Mouse (Mus musculus) intestine, embryonic 15.5 days (tissue): ENCODE measurements around the gene Pdlim4. TPM values are rescaled to one million over a fixed set of nuclear protein-coding genes. Genes with fewer than 3 reads are reported as not detected.
A peak's percentile ranks its signal among the peaks of the same experiment; 100 is the strongest.

Source experiments
- ATAC-seq: fragments of 200-750 bp; cut with Nextera tagmentation; 2 replicates; pipeline ENCODE4 v1.8.0; 2017; ENCODE audit warnings: moderate TSS enrichment, moderate library complexity
- H3K27ac ChIP-seq: fragments of 300-500 bp; sonication (generic); 2 replicates; pipeline ENCODE4 v1.5.1; 2015; ENCODE audit warnings: mild to moderate bottlenecking, inconsistent platforms
- H3K27me3 ChIP-seq: fragments of 300-500 bp; sonication (generic); replicated peaks from 2 replicates; pipeline ENCODE4 v1.6.1; 2015; ENCODE audit warnings: inconsistent platforms
- H3K36me3 ChIP-seq: fragments of 300-500 bp; sonication (generic); 2 replicates; pipeline ENCODE4 v1.6.1; 2015; ENCODE audit warnings: inconsistent platforms
- H3K4me1 ChIP-seq: fragments of 300-500 bp; sonication (generic); replicated peaks from 2 replicates; pipeline ENCODE4 v1.6.1; 2015; ENCODE audit warnings: inconsistent platforms
- H3K4me2 ChIP-seq: fragments of 300-500 bp; sonication (generic); replicated peaks from 2 replicates; pipeline ENCODE4 v1.6.1; 2015; ENCODE audit warnings: mild to moderate bottlenecking, inconsistent platforms
- H3K4me3 ChIP-seq: fragments of 300-500 bp; sonication (generic); replicated peaks from 2 replicates; pipeline ENCODE4 v1.5.1; 2015; ENCODE audit warnings: inconsistent platforms
- H3K9ac ChIP-seq: fragments of 300-500 bp; sonication (generic); 2 replicates; pipeline ENCODE4 v1.6.1; 2015; ENCODE audit warnings: inconsistent platforms
- H3K9me3 ChIP-seq: fragments of 300-500 bp; sonication (generic); 2 replicates; pipeline ENCODE4 v1.6.1; 2016; ENCODE audit warnings: inconsistent platforms
- WGBS: fragments of 180-500 bp; shearing (Covaris S2); methylation state at CpG from one replicate; pipeline ENCODE4 v1.1.7; 2015; 5-methylcytosine and 5-hydroxymethylcytosine counted together
- polyA plus RNA-seq: library from polyadenylated mRNA; unstranded; fragments of >200 nt; fragmentation: Nextera tagmentation; extraction: Ambion mirVana; gene quantifications from 2 replicates; pipeline ENCODE4 v1.2.1, GENCODE M21; 2015

Gene Pdlim4
- polyA plus RNA-seq, 1 experiment from 2014 or later: 42.1 TPM

DNA sequence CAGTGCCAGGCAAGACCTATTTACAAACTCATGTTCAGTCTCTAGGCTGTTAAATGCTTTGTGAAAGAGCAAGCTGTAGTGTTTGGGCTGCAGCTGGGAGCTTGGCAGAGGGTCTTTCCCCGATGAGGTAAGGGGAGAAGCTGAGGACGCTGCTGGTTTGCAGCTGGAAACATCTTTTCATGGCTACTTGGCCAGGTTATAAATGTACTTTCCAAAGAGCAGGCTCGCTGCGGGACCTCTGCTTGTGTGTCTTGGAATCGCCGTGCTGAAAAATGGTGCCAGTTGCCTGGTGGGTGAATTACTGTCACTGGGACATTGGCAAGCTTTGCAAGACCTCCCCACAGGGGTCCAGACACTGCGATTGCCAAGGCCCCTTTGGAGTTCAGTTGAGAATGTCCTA, 38.4 kb upstream of the Pdlim4 start:
- H3K4me3 ChIP-seq: no peak overlapping the region
- no peak overlapping the region for H3K9ac ChIP-seq
- no peak overlapping the region for H3K4me2 ChIP-seq
- no peaks in the 10 kb centered on the region for H3K36me3 ChIP-seq
- no peak for ATAC-seq
- peaks cover 7% of the 10 kb centered on the region for H3K4me1 ChIP-seq
- WGBS: 88% methylated on average over 7 of the region's 7 CpGs
- H3K27me3 ChIP-seq: no peaks in the 10 kb centered on the region
- H3K9me3 ChIP-seq: no peaks in the 10 kb centered on the region
- no peak overlapping the region for H3K27ac ChIP-seq

GRCm38 (mm10) chr11:54106676-54107075, 37.9 kb upstream of the Pdlim4 start:
- no peaks in the 10 kb centered on the region for H3K27me3 ChIP-seq
- H3K9ac ChIP-seq: no peak overlapping the region
- H3K4me1 ChIP-seq: 0 out of 2 replicates have a peak, but pooled peaks cover 8% of the 10 kb centered on the region
- H3K9me3 ChIP-seq: no peaks in the 10 kb centered on the region
- H3K4me3 ChIP-seq: no peak overlapping the region
- no peaks in the 10 kb centered on the region for H3K36me3 ChIP-seq
- no peak for ATAC-seq
- H3K4me2 ChIP-seq: no peak overlapping the region
- no peak overlapping the region for H3K27ac ChIP-seq
- WGBS: 89% methylated on average over 3 of the region's 3 CpGs

DNA sequence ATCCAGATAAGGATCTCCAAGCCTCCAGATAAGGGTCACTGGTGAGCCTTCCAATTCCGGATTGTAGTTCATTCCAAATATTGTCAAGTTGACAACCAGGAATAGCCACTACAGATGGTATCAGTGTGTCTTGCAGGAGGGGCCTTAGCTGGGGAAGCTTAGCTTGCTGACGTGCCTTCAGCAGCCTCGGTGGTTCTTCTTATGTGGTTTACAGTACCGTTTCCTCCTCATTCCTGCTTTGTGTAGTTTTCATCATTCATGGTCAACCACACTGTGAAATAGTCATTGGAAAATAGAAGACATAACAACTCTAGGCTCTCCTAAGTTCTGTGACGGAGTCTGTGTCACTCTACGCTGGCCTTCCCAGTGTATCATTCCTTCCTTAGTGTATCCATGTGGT, 36.2 kb upstream of the Pdlim4 start:
- Histone ChIP-seq H3K9ac (no peak overlapping the region), H3K36me3 (no peaks in the 10 kb centered on the region), H3K27me3 (no peaks in the 10 kb centered on the region), H3K4me1 (peaks cover 12% of the 10 kb centered on the region; the same call in 1 of the 2 replicates), H3K4me2 (no peak overlapping the region), H3K4me3 (no peak overlapping the region), H3K27ac (no peak overlapping the region), H3K9me3 (no peaks in the 10 kb centered on the region)
- WGBS: 85% methylated on average over 6 of the region's 6 CpGs
- ATAC-seq: no peak

GRCm38 (mm10) chr11:54102706-54103449, 34.1 kb upstream of the Pdlim4 start:
- H3K4me1 ChIP-seq: peaks cover 12% of the 10 kb centered on the region; the same call in 1 of the 2 replicates

GRCm38 (mm10) chr11:54101701-54102100, 32.9 kb upstream of the Pdlim4 start:
- H3K4me1 ChIP-seq: peaks cover 12% of the 10 kb centered on the region; the same call in 1 of the 2 replicates
- peak overlapping the region; percentile 73; the same call in 1 of the 2 replicates for H3K9ac ChIP-seq
- 70% methylated on average over 9 of the region's 9 CpGs for WGBS
- no peaks in the 10 kb centered on the region for H3K36me3 ChIP-seq
- H3K4me3 ChIP-seq: peak overlapping the region; percentile 74
- peak overlapping the region; percentile 93 for H3K4me2 ChIP-seq
- ATAC-seq: no peak; the same call in 1 of the 2 replicates
- no peaks in the 10 kb centered on the region for H3K9me3 ChIP-seq
- H3K27me3 ChIP-seq: no peaks in the 10 kb centered on the region
- no peak overlapping the region for H3K27ac ChIP-seq

More at GRCm38 (mm10) chr11:54102706-54103449, 34.1 kb upstream of the Pdlim4 start:
- no peak overlapping the region for H3K9ac ChIP-seq
- WGBS: 64% methylated on average over 10 of the region's 10 CpGs
- no peaks in the 10 kb centered on the region for H3K9me3 ChIP-seq
- no peak overlapping the region for H3K27ac ChIP-seq
- no peaks in the 10 kb centered on the region for H3K36me3 ChIP-seq
- H3K27me3 ChIP-seq: no peaks in the 10 kb centered on the region
- no peak for ATAC-seq
- H3K4me3 ChIP-seq: no peak overlapping the region
- H3K4me2 ChIP-seq: peak overlapping the region; percentile 11; the same call in 1 of the 2 replicates

GRCm38 (mm10) chr11:54100692-54101591, 32.1 kb upstream of the Pdlim4 start:
- WGBS: under 1% methylated on average over 83 of the region's 83 CpGs
- Histone ChIP-seq H3K9ac (peak overlapping the region; percentile 73), H3K27ac (no peak overlapping the region), H3K4me3 (peak overlapping the region; percentile 74), H3K27me3 (no peaks in the 10 kb centered on the region), H3K9me3 (no peaks in the 10 kb centered on the region), H3K4me1 (peaks cover 12% of the 10 kb centered on the region; the same call in 1 of the 2 replicates), H3K4me2 (peak overlapping the region; percentile 93), H3K36me3 (no peaks in the 10 kb centered on the region)
- ATAC-seq: peak; percentile 94

GRCm38 (mm10) chr11:54100045-54100691, 31.4 kb upstream of the Pdlim4 start, which contains the start of gene P4ha2:
Gene P4ha2, plus strand, starts transcription at chr11:54100095.
- WGBS: 55% methylated on average over 10 of the region's 10 CpGs
- no peak within 1 kb of the TSS for H3K27ac ChIP-seq
- H3K9me3 ChIP-seq: no peaks in the 10 kb centered on the region
- no peaks in the 10 kb centered on the region for H3K27me3 ChIP-seq
- H3K4me2 ChIP-seq: peak within 1 kb of the TSS; percentile 93
- H3K4me1 ChIP-seq: peaks cover 12% of the 10 kb centered on the region; the same call in 1 of the 2 replicates
- peak within 1 kb of the TSS; percentile 73 for H3K9ac ChIP-seq
- H3K4me3 ChIP-seq: peak within 1 kb of the TSS; percentile 74
- H3K36me3 ChIP-seq: no peaks in the 10 kb centered on the region
- peak; percentile 48; the same call in 1 of the 2 replicates for ATAC-seq

- H3K27ac ChIP-seq: no peak overlapping the region
- WGBS: 10% methylated on average over 3 of the region's 3 CpGs
- no peak overlapping the region for H3K4me3 ChIP-seq
- H3K9ac ChIP-seq: no peak overlapping the region
- H3K36me3 ChIP-seq: no peaks in the 10 kb centered on the region
- no peak overlapping the region for H3K4me2 ChIP-seq
- H3K9me3 ChIP-seq: no peaks in the 10 kb centered on the region
- H3K27me3 ChIP-seq: no peaks in the 10 kb centered on the region
- ATAC-seq: no peak
- H3K4me1 ChIP-seq: no peaks in the 10 kb centered on the region; the same call in 1 of the 2 replicates
Measured at GRCm38 (mm10) chr11:54093000-54093399, 24.2 kb upstream of the Pdlim4 start.

GRCm38 (mm10) chr11:54092188-54092587, 23.4 kb upstream of the Pdlim4 start:
- H3K4me2 ChIP-seq: no peak overlapping the region
- no peak overlapping the region for H3K27ac ChIP-seq
- no peaks in the 10 kb centered on the region for H3K9me3 ChIP-seq
- no peak for ATAC-seq
- H3K4me3 ChIP-seq: no peak overlapping the region
- H3K4me1 ChIP-seq: no peaks in the 10 kb centered on the region; the same call in 1 of the 2 replicates
- WGBS: 59% methylated on average over 7 of the region's 7 CpGs
- H3K27me3 ChIP-seq: no peaks in the 10 kb centered on the region
- no peaks in the 10 kb centered on the region for H3K36me3 ChIP-seq
- H3K9ac ChIP-seq: no peak overlapping the region

DNA sequence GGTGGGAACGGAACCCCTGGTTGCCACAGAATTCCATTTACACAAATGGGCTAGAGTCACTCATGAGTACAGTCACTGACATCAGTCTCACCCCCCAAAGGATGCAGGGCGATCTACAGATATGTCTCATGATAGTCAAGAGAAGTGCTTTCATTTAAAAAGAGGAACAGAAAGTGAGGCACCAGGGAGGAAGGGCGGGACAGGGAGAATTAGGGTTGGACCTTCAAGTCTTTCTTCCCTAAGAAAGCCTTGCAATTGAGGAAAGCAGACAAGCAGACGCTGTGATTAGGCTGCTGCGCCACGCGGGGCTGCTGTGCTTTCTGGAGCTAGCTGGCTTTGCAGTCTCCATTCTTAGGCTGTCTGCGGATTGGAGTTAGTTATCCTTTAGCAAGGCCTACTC, 22.9 kb upstream of the Pdlim4 start:
- H3K36me3 ChIP-seq: no peaks in the 10 kb centered on the region
- no peak overlapping the region for H3K9ac ChIP-seq
- no peaks in the 10 kb centered on the region; the same call in 1 of the 2 replicates for H3K4me1 ChIP-seq
- H3K4me3 ChIP-seq: no peak overlapping the region
- 58% methylated on average over 8 of the region's 8 CpGs for WGBS
- no peak overlapping the region for H3K27ac ChIP-seq
- no peaks in the 10 kb centered on the region for H3K9me3 ChIP-seq
- no peaks in the 10 kb centered on the region for H3K27me3 ChIP-seq
- no peak overlapping the region for H3K4me2 ChIP-seq
- ATAC-seq: no peak

DNA sequence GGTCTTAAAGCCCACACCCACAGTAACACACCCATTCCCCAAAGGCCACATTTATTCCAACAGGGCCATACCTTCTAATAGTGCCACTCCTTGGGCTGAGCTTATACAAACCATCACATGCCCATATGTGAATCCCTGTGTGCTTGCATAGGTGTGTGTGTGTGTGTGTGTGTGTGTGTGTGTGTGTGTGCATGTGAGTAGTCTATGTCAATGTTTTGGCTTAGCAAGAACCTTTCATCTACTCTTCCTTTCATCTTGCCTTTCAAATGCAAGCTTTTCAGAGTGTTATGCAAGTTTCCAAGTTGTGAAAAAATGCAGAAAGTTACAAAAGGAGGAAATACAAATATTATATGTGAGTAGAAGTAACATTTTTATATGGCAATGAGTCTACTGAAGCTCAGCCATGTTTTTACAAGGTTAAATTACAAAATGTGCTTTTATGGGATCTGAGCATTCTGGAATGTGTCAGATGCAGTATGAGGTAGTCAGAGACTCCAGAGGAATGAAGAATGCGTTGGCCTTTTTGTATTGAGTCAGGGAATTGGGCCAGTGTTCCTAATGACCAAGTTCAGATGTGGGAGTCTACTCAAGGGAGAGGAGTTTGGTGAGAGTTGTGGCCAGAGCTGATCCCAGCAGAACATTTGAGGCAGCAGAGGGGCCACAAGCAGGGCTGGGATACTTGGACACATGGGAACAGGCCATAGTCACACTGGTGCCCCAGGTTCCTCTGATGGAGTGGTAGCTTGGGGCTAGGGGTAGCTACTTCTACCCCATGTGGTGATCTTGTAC, 21.5 kb upstream of the Pdlim4 start:
- 71% methylated on average over 1 of the region's 1 CpGs for WGBS
- H3K27me3 ChIP-seq: no peaks in the 10 kb centered on the region
- H3K4me2 ChIP-seq: no peak overlapping the region
- no peaks in the 10 kb centered on the region for H3K9me3 ChIP-seq
- H3K36me3 ChIP-seq: no peaks in the 10 kb centered on the region
- H3K4me3 ChIP-seq: no peak overlapping the region
- no peak overlapping the region for H3K27ac ChIP-seq
- no peak overlapping the region for H3K9ac ChIP-seq
- no peaks in the 10 kb centered on the region; the same call in 1 of the 2 replicates for H3K4me1 ChIP-seq
- ATAC-seq: no peak
